Mouse (Mus musculus): Measurements from ENCODE around the gene Ddx39b.
"Not testable (repeated sequence)": the region's sequence is repeated elsewhere in the genome, so short reads cannot be mapped to it uniquely, and the experiment has no call there.

Gene Ddx39b

GRCm38 (mm10) chr17:35262664-35263522 is 21.3 kb downstream of the Ddx39b start, which contains the start of gene H2-D1:
Gene H2-D1 (plus strand): TSS chr17:35262730.
- peak; percentile 96 for DNase-seq (ENCODE audit: low read depth, low spot score)

GRCm38 (mm10) chr17:35263523-35263883 is 22.0 kb downstream of the Ddx39b start:
- DNase-seq (ENCODE audit: low read depth, low spot score): no peak

GRCm38 (mm10) chr17:35267399-35268086 is 26.0 kb downstream of the Ddx39b start:
- DNase-seq (ENCODE audit: low read depth, low spot score): no peak

GRCm38 (mm10) chr17:35269653-35270347 is 28.3 kb downstream of the Ddx39b start:
- DNase-seq (ENCODE audit: low read depth, low spot score): no peak

- no peak for DNase-seq (ENCODE audit: low read depth, low spot score)
Observed at GRCm38 (mm10) chr17:35272249-35272648, 30.7 kb downstream of the Ddx39b start.

GRCm38 (mm10) chr17:35274770-35275169 is 33.2 kb downstream of the Ddx39b start:
- DNase-seq (ENCODE audit: low read depth, low spot score): peak; percentile 69

GRCm38 (mm10) chr17:35276304-35276864 is 34.8 kb downstream of the Ddx39b start:
- DNase-seq (ENCODE audit: low read depth, low spot score): no peak

GRCm38 (mm10) chr17:35278049-35278448 is 36.5 kb downstream of the Ddx39b start:
- DNase-seq (ENCODE audit: low read depth, low spot score): no peak

GRCm38 (mm10) chr17:35278957-35279688 is 37.6 kb downstream of the Ddx39b start:
- DNase-seq (ENCODE audit: low read depth, low spot score): no peak

GRCm38 (mm10) chr17:35280276-35280675 is 38.7 kb downstream of the Ddx39b start:
- no peak for DNase-seq (ENCODE audit: low read depth, low spot score)

- no peak for DNase-seq (ENCODE audit: low read depth, low spot score)
Observed at GRCm38 (mm10) chr17:35285431-35285830, 43.9 kb downstream of the Ddx39b start.

- DNase-seq (ENCODE audit: low read depth, low spot score): not testable (repeated sequence)
Observed at GRCm38 (mm10) chr17:35295796-35296195, 54.2 kb downstream of the Ddx39b start.

- not testable (repeated sequence) for DNase-seq (ENCODE audit: low read depth, low spot score)
Observed at GRCm38 (mm10) chr17:35300261-35300945, 58.9 kb downstream of the Ddx39b start.

- peak; percentile 42 for DNase-seq (ENCODE audit: low read depth, low spot score)
Observed at GRCm38 (mm10) chr17:35301645-35302258, 60.2 kb downstream of the Ddx39b start.

GRCm38 (mm10) chr17:35303271-35303670 is 61.7 kb downstream of the Ddx39b start:
- no peak for DNase-seq (ENCODE audit: low read depth, low spot score)

Data from skeletal muscle tissue, adult 2 months (tissue).